Mouse (Mus musculus) adipocyte (in vitro differentiated cells): ENCODE measurements at regions not wholly inside any gene's neighbourhood (a gene's known extent, or its start where the extent isn't known, plus 50 kb on each side); places are given as distances from the start of the nearest gene placed in this dataset.
A peak's percentile ranks its signal among the peaks of the same experiment; 100 is the strongest.

Experiments used
- DNase-seq: peaks from one replicate; pipeline ENCODE4 v3.0.0-alpha.2; 2016; ENCODE audit warnings: low spot score

DNA sequence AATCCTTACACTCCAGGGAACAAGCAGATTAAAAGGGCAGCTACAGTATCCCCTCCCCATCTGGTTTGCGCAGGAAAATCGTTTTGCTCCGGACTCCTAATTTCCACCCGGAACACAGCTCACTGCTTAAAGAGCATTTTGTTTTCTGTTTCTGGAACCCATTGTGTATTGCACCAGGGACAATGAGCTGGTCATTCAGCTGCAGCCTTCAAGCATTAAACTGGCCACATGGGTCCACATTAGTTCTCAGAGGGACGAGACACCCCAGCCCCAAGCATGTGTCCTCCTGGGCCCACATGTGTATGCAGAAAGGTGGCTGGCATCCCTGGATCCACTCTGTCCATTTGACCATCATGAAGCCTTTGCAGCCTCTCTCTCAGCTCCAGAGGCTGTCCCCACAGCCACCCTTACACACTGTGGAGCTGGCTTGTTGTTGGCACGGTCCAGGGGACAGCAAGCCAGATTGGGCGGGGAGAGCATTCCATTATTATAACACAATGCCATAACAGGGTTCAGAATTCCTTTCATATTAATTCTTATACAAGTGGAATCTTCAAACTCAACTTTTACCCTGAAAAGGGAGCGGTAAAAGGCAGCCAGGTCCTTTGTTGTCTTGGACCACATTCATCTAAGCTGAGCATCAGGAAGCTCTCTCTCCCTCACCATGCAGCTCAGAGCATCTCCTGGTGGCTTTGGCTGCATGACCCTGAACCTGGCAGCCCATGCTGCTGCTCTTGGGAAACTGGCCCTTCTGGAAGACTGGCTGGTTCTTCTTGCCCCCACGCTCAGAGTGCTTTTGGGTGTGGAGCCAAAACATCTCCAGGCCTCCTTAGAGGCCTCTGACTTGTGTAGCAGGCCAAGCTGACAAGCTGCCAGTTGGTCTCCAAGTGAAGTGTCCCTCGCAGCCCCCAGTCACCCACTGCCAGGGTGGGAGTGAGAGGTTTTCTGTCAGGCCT is 373.4 kb downstream of the Foxo1 start:
- peak; percentile 86 for DNase-seq

DNA sequence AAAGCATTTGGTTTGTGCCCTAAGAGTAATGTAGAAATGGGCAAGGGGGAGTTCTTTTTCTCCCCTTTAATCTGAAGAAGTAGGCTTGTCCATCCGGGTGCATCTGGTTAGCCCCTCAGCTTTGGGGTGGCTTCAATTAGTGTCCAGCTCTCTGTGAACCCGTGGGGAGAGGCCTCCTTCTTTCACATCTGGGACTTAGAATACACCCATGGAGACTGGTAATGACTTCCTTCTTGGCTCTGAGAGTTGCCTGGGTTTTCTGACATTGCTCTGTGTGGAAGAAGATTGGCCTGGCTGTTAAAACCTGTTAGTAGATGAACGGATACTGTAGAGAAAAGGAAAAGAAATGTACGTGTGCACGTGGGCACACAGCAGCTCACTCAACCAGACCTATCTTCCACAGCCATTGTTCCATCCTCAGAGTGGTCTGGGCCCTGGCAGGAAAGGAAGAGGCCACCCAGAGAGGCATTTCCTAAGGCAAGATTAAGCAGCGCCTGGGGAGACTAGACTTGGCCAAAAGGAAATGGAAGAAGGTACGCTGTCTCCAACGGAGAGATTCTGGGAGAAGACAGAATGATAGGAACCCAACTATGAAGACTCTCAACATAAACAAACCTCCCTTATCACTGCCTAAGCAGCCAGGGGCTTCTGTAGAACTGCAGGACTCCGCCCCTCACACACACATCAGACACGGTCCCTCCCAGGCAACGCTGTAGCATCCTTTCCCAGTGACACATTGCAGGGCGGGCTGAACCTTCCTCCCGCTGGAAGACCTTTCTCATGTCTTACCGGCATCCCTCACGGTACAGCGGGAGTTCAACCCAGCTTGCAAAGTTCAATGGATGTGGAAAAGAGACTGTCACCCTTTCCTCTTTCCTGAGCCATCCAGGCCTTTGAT is 372.4 kb downstream of the Foxo1 start:
- DNase-seq: no peak

DNA sequence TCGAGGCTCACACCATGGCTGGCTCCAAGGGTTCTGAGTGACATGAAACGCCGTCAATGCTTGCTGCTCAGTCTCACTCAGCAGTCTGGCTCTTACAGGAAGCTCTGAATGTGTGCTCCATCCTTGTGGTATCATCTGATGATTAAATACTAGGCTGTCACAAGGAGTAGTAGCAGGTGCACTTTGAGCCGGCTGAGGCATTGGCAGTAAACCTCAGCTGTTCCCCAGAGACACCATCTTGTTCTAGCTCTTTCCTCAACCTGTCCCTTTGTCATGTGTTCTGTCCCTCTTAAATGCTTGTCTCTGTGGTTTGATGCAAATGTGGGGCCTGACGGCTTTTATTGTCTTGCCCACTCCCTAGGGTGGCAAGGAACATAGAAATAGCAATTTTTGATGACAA is 370.7 kb downstream of the Foxo1 start:
- no peak for DNase-seq

DNA sequence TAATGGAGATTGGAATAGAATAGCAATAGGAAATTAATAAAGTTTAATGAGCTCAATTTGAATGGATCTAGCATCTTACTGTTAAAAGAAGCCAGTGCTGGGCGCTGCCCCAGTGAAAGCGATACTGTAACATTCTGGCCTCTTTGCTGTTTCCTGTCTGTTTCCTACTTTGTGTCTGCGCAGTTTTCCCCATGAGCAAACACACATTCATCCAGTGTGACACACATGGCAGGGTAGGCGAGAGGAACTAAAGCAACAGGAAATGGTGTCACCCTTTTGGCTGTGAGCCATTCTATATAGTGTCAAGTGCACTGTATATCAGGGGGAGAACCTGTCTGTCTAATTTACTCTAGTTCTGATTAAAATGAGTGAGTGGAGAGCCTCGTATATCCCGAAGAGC is 366.2 kb downstream of the Foxo1 start:
- no peak for DNase-seq

DNA sequence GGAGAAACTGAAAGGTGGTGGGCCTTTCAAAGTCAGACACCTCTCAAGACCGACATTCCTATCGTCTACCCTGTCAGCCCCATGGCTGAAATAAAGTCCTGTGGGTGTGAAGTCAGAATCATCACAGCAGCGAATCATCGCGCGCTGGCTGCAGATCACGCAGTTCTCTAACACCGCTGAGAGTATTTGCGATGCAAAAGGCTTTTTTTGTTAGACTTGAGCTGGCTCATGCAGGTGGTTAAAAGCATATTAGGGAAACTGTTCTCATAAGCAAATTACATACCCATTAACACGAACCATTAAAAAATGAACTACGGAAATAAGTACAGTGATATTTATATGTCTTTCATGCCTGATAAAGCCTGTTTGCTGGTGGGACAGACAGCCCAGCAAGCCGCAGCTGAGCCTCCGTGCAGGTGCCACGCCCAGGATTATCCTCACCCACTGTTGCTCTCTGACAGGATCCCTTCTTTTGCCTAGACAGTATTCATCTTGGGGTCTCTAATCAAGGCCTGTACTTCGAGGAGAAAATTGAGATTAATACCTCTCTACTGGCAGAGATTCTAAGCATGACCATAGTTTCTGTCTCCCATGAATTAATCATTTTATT is 365.5 kb downstream of the Foxo1 start:
- DNase-seq: no peak

DNA sequence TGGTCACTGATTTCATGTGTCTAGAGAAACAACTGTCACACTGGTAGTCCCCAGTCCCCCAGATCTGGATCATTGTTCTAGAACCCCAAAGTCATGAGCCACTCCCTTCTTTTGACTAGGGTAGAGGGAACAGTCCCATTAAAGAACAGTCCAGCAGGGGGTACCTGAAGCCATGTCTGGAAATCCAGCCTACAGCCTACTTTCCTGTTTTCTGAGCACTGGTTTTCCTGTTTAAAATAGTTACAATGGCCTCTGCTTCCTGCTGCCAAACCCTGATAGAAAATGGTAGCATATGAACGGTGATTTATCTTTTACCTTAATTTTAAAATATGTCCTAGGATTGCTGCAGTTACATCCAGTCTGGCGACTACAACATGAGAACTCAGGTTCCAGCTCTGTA is 364.5 kb downstream of the Foxo1 start:
- no peak for DNase-seq

DNA sequence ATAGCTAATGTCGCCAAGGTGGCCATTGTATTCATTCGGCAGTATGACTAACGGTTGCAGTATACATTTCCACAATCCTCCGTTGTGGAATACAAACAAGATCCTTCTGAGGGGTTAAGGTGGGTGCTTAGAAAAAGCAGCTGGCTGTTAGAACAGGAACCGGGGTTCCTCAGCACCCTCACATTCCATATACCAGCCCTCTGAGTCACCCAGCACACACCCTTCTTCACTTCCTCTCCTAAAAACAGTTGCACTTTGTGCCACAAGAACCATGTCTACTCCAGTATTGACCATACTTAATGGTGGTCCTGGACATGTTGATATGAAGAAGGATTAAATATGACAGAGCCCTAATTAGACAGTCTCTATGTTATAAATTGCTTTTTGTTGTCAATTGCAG is 362.1 kb downstream of the Foxo1 start:
- DNase-seq: no peak

DNA sequence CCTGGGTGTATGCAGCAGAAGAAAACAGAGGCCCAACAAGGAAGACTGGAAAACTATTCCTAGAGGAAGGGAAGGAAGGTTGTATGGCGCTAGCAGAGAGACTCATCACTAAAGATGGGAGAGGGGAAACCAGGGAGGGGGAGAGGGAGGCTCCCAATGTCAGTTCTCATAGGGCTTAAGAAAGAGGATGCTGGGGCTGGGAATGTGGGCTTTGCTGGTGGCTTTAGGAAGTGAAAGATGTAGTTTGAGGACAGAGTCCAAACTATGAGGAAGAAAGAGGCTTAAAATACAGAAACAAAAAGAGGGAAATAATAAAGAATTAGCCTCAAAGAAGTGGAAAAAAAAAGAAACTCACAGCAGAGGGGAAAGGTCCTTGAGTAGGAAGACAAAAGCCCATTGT is 357.0 kb downstream of the Foxo1 start:
- no peak for DNase-seq

DNA sequence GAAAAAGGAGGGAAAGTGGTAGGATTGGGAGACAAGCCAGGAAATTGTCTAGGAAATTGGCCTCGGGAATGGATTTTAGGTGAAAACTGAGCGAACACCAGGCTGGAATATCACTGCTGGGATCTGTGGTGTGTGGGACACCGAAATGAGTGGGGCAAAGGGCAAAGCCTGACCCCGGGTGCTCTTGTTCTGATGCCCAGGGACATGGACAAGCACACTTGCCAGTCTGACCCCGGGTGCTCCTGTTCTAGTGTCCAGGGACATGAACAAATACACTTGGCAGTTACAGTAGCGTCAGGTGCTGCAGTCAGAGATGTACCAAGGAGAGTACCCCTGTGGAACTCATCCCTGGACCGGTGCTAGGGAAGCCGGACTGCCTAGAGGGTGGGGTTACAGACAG is 354.4 kb downstream of the Foxo1 start:
- DNase-seq: no peak

DNA sequence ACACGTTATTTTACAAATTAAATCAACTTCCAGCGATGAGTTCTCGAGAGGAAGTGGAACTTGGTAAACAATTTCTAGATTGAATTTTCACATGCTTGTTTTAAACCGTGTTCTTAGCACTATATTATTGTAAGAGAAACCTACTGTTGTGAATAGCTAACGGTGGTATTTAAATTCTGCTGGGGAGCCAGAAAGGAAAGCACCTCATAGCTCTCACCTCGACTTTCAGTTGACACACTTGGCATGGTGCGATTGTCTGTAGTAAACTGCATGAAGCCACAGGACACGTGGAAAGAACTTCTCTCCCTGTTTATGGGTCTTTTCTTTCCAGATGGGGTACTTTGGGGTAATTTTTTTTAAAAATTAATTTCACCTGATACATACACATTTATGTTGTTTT is 353.8 kb downstream of the Foxo1 start:
- DNase-seq: no peak

DNA sequence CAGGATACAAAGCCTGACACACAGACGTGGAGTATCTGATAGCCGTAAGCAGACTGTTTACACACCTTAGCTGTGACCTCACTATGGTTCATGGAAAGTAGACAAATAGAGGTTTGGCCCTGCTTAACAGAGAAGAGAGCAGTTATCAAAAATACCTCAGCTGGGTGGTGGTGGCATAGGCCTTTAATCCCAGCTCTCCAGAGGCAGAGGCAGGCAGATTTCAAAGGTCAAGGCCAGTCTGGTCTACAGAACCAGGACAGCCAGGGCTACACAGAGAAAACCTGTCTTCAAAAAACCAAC is 350.7 kb downstream of the Foxo1 start:
- DNase-seq: no peak

DNA sequence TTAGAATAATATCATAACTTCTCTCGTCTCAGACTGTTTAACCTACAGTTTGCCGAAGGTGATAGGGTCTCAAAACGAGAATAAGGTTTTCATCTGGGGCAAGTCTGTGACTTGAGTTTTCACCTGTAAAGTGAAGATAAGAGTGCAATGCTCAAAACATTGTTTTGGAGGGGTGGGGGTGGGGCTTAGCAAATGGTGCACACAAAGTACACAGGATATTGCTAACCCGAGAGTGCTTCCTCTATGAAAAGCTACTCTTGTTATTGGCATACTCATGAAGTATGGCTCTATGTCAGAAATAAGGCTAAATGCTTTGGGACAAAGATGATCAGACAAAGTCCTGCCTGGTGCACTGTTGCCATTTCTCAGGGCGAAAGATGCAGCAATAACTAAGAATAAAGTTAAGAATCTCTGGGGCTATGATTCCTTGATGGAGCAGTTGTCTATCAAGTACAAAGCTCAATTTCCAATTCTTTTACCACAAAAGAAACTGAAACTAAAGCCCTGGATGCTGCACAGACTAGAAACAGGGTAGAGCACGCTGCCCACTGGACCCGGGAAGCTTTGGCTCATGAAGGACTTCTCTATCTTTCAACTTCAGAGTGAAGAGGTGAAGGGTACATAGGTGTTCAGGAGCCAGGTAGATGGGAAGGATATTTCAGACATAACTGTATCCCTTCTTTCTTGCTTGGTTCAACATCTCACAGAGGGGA is 350.2 kb downstream of the Foxo1 start:
- no peak for DNase-seq

DNA sequence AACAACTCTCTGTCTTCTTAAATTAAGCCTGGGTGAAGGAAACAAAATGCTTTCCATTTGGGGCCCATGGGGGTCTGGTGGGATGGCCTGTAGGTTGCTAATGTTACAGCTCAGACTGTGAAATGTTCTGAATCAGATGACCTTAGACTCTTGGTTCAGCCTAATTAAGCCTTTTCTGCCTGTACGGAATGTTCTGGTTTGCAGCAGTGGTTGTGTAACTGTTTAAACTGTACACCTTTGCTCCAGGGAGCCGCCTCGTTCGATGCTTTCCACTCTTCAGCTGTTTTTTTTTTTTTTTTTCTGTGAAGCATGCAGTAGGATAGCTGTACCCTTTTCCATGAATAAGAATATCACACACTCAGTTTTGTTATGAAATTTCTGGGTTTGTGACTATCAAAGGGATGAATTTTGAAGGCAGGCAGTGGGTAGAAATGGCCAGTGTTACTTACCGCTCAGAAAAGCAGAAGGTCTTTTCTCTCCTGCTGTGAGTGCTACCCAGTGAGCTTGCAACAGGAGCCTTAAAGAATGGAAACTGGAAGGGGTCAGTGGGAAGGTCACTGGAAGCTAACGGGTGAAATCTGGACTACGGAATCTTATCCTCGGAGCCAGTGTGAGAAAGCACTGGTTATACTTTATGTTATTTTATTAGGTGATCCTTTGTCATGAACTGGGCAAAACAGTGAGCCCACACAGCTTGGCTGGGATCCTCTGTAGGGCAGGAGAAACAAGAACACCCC is 349.4 kb downstream of the Foxo1 start:
- DNase-seq: peak; percentile 53

DNA sequence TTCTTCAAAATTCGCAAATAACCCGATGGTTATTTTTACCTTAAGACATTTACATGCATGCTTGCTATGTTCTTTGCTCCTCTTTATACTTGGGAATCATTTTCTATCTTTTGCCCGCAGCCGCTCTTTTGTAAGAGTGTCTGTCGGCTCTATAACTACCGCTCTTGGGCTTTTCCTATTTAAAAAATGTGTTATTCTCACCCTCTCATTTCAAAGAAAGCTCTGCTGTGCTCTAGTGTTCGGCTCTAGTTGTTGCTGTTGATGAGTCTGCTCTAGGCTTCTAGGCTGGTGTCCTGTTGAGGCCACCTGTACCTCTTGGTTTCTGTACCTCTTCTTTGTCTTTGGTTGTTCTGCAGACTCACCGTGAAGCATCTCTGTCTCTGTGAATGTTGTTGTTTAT is 343.7 kb downstream of the Foxo1 start:
- DNase-seq: no peak

DNA sequence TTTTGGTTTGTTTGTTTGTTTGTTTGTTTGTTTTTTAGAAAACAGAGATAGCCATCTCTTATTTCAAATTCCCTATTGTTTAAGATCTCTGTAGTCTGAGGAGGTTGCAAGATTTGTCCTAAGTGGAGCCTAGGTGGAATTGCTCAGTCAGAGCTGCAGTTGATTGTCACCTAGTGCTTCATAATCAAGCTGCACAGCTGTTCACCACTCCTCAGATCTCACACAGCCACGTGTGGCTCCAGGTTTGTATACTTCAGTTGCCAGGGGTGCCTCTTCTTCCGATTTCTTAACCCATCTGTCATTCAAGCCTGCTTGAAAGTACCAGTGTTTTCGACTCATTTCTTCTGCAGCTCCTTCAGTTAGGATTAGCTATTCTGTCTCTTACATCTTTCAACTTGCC is 342.3 kb downstream of the Foxo1 start:
- no peak for DNase-seq

DNA sequence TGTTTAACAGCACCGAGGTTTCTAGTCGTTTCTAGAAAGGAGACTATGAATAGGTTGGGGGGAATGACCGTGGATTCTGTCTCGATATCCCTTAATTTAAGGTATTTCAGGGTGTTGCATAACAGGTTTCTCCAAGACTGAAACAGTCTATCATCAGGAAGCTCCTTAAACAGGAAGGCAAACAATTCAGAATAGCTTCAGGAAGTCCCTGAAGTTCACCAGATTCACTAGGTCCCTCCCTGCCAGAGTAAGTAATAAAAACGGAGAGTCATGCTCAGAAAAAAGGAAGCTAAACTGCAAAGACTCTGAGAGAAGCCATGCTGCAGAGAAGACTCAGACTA is 339.9 kb downstream of the Foxo1 start:
- no peak for DNase-seq

DNA sequence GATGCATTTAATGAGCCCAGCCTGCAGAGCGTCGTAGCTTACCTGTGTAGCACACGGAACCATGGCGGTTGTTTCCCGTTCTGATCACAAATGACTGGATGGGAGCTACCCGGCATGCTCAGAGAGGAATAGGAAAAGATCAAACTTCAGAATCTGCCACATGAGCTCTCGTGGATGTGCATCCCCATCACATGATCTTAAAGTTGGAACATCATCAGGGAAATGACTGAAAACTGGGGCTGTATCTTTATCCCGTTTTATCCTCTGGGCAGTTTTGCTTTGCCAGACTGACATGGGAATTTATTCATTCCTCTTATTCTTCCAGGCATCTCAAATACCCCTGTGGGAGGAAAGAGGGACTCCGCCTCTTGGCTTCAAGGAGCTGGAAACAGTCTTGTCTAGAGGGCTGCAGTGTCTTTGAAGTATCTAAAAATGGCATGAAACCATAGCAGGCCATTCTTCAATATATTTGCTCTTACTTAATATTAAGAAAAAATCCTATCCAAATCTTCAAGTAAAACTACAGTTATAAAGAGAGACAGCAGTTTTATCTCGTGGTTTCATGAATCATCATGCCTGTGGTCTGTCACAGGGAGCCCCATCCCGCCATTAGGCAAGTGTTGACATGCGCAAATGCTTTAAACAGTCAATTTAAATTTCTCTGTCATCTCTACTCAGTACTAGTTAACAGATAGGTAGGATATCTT is 339.4 kb downstream of the Foxo1 start:
- no peak for DNase-seq

DNA sequence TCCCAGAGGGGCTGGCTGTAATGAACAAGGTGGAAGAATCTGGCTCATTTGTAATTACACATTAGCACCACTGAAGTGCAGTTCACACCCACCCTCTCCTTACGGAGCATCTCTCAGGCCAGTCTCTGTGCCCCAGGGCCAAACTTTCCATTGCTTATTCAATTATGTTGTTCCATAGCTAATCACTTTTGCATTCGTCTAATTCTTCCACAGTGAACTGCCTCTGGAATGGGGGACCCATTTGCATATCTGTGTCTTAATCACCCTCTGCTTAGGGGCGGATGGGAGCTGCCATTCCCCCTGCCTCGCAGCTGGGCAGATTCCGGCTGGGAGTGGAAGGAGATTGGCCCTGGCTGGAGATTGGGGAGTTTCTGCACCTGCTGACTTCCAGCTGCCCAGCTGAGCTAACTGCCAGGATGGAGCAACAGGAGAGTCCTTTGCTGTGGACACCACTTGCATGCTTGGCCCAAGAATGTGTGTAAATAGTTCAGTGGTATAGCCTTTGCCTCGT is 337.2 kb downstream of the Foxo1 start:
- DNase-seq: peak; percentile 11

DNA sequence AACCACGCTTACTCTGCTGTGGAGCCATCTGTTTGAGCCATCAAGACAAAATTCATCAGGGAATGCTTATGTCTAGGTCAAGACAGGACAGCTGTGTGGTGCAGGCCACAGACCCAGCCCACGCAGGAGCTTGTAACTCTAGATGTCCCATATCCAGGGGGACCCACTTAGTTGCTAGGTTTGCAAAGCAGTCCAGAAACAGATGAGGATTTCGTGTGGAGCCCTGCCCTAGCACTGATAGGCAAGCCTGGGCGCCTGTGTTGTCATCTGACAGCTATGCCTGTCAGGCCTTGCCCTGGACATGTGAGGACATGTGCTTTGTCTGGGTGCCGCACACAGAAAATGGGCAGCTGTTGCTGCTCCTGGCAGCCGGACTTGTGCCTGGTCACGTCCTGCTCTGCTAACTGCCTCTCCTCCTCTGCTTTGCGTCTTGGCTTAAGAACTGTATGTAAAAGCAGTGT is 335.1 kb downstream of the Foxo1 start:
- no peak for DNase-seq

DNA sequence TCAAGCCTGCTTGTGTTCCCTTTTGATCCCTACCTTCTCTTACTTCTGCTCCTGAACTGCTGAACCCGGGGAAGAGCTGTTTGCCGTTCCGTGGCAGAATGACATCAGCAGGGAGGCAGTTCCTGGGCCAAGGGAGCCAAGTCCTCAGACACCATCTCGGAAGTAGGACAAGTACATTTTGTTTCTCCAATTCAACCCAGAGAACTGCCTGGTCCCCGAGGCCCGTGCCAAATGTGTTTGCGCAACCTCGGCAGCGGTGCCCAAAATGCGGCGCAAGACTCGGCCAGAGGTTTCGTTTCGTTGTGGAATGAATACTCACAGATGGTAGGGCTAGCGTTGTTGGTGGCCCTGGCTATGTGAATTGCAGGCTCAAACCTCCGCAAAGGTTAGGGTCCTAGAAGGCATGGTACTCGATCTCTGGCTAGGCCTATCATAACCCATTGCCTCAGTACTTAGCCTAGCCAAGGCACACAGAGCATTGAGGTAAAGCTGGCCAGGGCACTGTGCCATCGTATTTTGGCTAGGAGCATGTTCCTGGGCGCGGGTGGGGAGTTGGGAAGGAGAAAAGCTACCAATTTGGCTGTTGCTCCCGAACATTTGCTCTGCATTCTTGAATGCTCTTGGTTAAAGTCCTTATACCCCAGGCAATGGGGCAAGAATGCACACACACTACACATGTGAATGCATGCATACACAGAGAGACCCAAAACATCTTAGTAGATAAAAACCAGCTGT is 333.0 kb downstream of the Foxo1 start:
- DNase-seq: peak; percentile 80
